Mouse (Mus musculus): Measurements from ENCODE around the gene Cdc42. TPM values are rescaled to one million over a fixed set of nuclear protein-coding genes. Genes with fewer than 3 reads are reported as not detected.

Cdc42 gene
- polyA plus RNA-seq, 1 experiment from 2014 or later: 869 TPM

- Histone ChIP-seq H3K9ac (peak overlapping the region; percentile 31), H3K4me3 (no peak overlapping the region), H3K9me3 (no peaks in the 10 kb centered on the region), H3K4me1 (replicated peaks) (peaks cover 45% of the 10 kb centered on the region), H3K36me3 (no peaks in the 10 kb centered on the region), H3K27ac (replicated peaks) (peak overlapping the region; percentile 88), H3K4me2 (no peak overlapping the region), H3K27me3 (no peaks in the 10 kb centered on the region)
- peak; percentile 66; the same call in 1 of the 2 replicates for ATAC-seq (ENCODE audit: low read depth)
- 20% methylated on average over 13 of the region's 13 CpGs for WGBS
Observed at GRCm38 (mm10) chr4:137305831-137306576, 51.5 kb downstream of the Cdc42 start.

- Histone ChIP-seq H3K27ac (replicated peaks) (no peak overlapping the region), H3K9me3 (no peaks in the 10 kb centered on the region), H3K4me3 (no peak overlapping the region), H3K4me2 (no peak overlapping the region), H3K27me3 (no peaks in the 10 kb centered on the region), H3K36me3 (no peaks in the 10 kb centered on the region), H3K9ac (no peak overlapping the region), H3K4me1 (replicated peaks) (peaks cover 45% of the 10 kb centered on the region)
- ATAC-seq (ENCODE audit: low read depth): no peak
- 84% methylated on average over 6 of the region's 7 CpGs for WGBS
Observed at GRCm38 (mm10) chr4:137305066-137305465, 52.5 kb downstream of the Cdc42 start.

- Histone ChIP-seq H3K4me2 (no peak overlapping the region), H3K9ac (no peak overlapping the region), H3K4me1 (replicated peaks) (peaks cover 45% of the 10 kb centered on the region), H3K36me3 (no peaks in the 10 kb centered on the region), H3K27ac (replicated peaks) (no peak overlapping the region), H3K4me3 (no peak overlapping the region), H3K27me3 (no peaks in the 10 kb centered on the region), H3K9me3 (no peaks in the 10 kb centered on the region)
- no peak for ATAC-seq (ENCODE audit: low read depth)
- WGBS: 93% methylated on average over 7 of the region's 7 CpGs
Observed at GRCm38 (mm10) chr4:137304106-137304505, 53.4 kb downstream of the Cdc42 start.

- Histone ChIP-seq H3K9me3 (no peaks in the 10 kb centered on the region), H3K9ac (0 out of 2 replicates have a peak overlapping the region, but pooled peaks have one; percentile 0), H3K27ac (replicated peaks) (peak overlapping the region; percentile 46), H3K4me2 (no peak overlapping the region), H3K36me3 (no peaks in the 10 kb centered on the region), H3K4me1 (replicated peaks) (peaks cover 31% of the 10 kb centered on the region), H3K27me3 (no peaks in the 10 kb centered on the region), H3K4me3 (no peak overlapping the region)
- 63% methylated on average over 16 of the region's 16 CpGs for WGBS
- ATAC-seq (ENCODE audit: low read depth): peak; percentile 28; the same call in 1 of the 2 replicates
Observed at GRCm38 (mm10) chr4:137301635-137302034, 55.9 kb downstream of the Cdc42 start.

- WGBS: 92% methylated on average over 13 of the region's 13 CpGs
Observed at GRCm38 (mm10) chr4:137300227-137300626, 57.3 kb downstream of the Cdc42 start.

GRCm38 (mm10) chr4:137298406-137298805 is 59.1 kb downstream of the Cdc42 start:
- Histone ChIP-seq H3K4me3 (no peak overlapping the region), H3K9ac (no peak overlapping the region), H3K27me3 (no peaks in the 10 kb centered on the region), H3K36me3 (peaks cover 5% of the 10 kb centered on the region; the same call in 1 of the 2 replicates), H3K4me1 (replicated peaks) (peaks cover 13% of the 10 kb centered on the region), H3K27ac (replicated peaks) (no peak overlapping the region), H3K9me3 (no peaks in the 10 kb centered on the region), H3K4me2 (no peak overlapping the region)
- WGBS: 84% methylated on average over 8 of the region's 8 CpGs
- ATAC-seq (ENCODE audit: low read depth): no peak

More at GRCm38 (mm10) chr4:137300227-137300626, 57.3 kb downstream of the Cdc42 start:
- Histone ChIP-seq H3K9ac (no peak overlapping the region), H3K36me3 (peaks cover 5% of the 10 kb centered on the region; the same call in 1 of the 2 replicates), H3K4me1 (replicated peaks) (peaks cover 17% of the 10 kb centered on the region), H3K27me3 (no peaks in the 10 kb centered on the region), H3K4me2 (no peak overlapping the region), H3K9me3 (no peaks in the 10 kb centered on the region), H3K27ac (replicated peaks) (no peak overlapping the region), H3K4me3 (no peak overlapping the region)
- ATAC-seq (ENCODE audit: low read depth): no peak

- WGBS: 89% methylated on average over 4 of the region's 4 CpGs
- no peaks in the 10 kb centered on the region for H3K27me3 ChIP-seq
- ATAC-seq (ENCODE audit: low read depth): no peak
Observed at GRCm38 (mm10) chr4:137297611-137298010, 59.9 kb downstream of the Cdc42 start.

GRCm38 (mm10) chr4:137294951-137295350 is 62.6 kb downstream of the Cdc42 start:
- Histone ChIP-seq H3K36me3 (peaks cover 5% of the 10 kb centered on the region; the same call in 1 of the 2 replicates), H3K27me3 (no peaks in the 10 kb centered on the region), H3K4me3 (no peak overlapping the region), H3K4me1 (replicated peaks) (no peaks in the 10 kb centered on the region; the same call in 1 of the 2 replicates), H3K4me2 (no peak overlapping the region), H3K9me3 (no peaks in the 10 kb centered on the region), H3K9ac (no peak overlapping the region), H3K27ac (replicated peaks) (no peak overlapping the region)
- WGBS: 87% methylated on average over 8 of the region's 8 CpGs
- ATAC-seq (ENCODE audit: low read depth): no peak

More at GRCm38 (mm10) chr4:137297611-137298010, 59.9 kb downstream of the Cdc42 start:
- peaks cover 13% of the 10 kb centered on the region for H3K4me1 ChIP-seq (replicated peaks)
- H3K4me3 ChIP-seq: no peak overlapping the region
- H3K27ac ChIP-seq (replicated peaks): no peak overlapping the region
- H3K4me2 ChIP-seq: no peak overlapping the region
- H3K9me3 ChIP-seq: no peaks in the 10 kb centered on the region
- H3K36me3 ChIP-seq: peaks cover 5% of the 10 kb centered on the region; the same call in 1 of the 2 replicates
- H3K9ac ChIP-seq: no peak overlapping the region

GRCm38 (mm10) chr4:137294474-137294873 is 63.0 kb downstream of the Cdc42 start:
- 75% methylated on average over 5 of the region's 5 CpGs for WGBS
- H3K4me2 ChIP-seq: no peak overlapping the region
- H3K4me1 ChIP-seq (replicated peaks): no peaks in the 10 kb centered on the region; the same call in 1 of the 2 replicates
- no peak overlapping the region for H3K4me3 ChIP-seq
- no peak overlapping the region for H3K27ac ChIP-seq (replicated peaks)
- no peak for ATAC-seq (ENCODE audit: low read depth)
- H3K9ac ChIP-seq: no peak overlapping the region; the same call in 1 of the 2 replicates
- H3K9me3 ChIP-seq: no peaks in the 10 kb centered on the region
- H3K36me3 ChIP-seq: peaks cover 5% of the 10 kb centered on the region; the same call in 1 of the 2 replicates
- H3K27me3 ChIP-seq: no peaks in the 10 kb centered on the region

GRCm38 (mm10) chr4:137294032-137294431 is 63.5 kb downstream of the Cdc42 start:
- Histone ChIP-seq H3K27me3 (no peaks in the 10 kb centered on the region), H3K9ac (no peak overlapping the region; the same call in 1 of the 2 replicates), H3K27ac (replicated peaks) (no peak overlapping the region), H3K9me3 (no peaks in the 10 kb centered on the region), H3K4me3 (no peak overlapping the region), H3K36me3 (peaks cover 5% of the 10 kb centered on the region; the same call in 1 of the 2 replicates), H3K4me2 (no peak overlapping the region), H3K4me1 (replicated peaks) (no peaks in the 10 kb centered on the region; the same call in 1 of the 2 replicates)
- 86% methylated on average over 7 of the region's 7 CpGs for WGBS
- ATAC-seq (ENCODE audit: low read depth): no peak

- 86% methylated on average over 7 of the region's 7 CpGs for WGBS
- Histone ChIP-seq H3K4me3 (no peak overlapping the region), H3K9ac (no peak overlapping the region), H3K4me1 (replicated peaks) (peaks cover 2% of the 10 kb centered on the region; the same call in 1 of the 2 replicates), H3K4me2 (no peak overlapping the region), H3K36me3 (peaks cover 5% of the 10 kb centered on the region; the same call in 1 of the 2 replicates), H3K27ac (replicated peaks) (no peak overlapping the region), H3K9me3 (no peaks in the 10 kb centered on the region), H3K27me3 (no peaks in the 10 kb centered on the region)
- no peak for ATAC-seq (ENCODE audit: low read depth)
Observed at GRCm38 (mm10) chr4:137292625-137293024, 64.9 kb downstream of the Cdc42 start.

- Histone ChIP-seq H3K36me3 (0 out of 2 replicates have a peak, but pooled peaks cover under 1% of the 10 kb centered on the region), H3K9me3 (no peaks in the 10 kb centered on the region)
- 89% methylated on average over 3 of the region's 3 CpGs for WGBS
Observed at GRCm38 (mm10) chr4:137290250-137290649, 67.3 kb downstream of the Cdc42 start.

More at GRCm38 (mm10) chr4:137290250-137290649, 67.3 kb downstream of the Cdc42 start:
- Histone ChIP-seq H3K27ac (replicated peaks) (no peak overlapping the region), H3K27me3 (no peaks in the 10 kb centered on the region), H3K9ac (no peak overlapping the region), H3K4me3 (no peak overlapping the region), H3K4me1 (replicated peaks) (peaks cover 20% of the 10 kb centered on the region; the same call in 1 of the 2 replicates), H3K4me2 (no peak overlapping the region)
- ATAC-seq (ENCODE audit: low read depth): no peak

Data from neural tube, embryonic 13.5 days (tissue).